Mouse (Mus musculus): ENCODE data around the gene Zfp97.
"Not testable (repeated sequence)": the region's sequence is repeated elsewhere in the genome, so short reads cannot be mapped to it uniquely, and the experiment has no call there.

- TF ChIP-seq GATA1 (IDR thresholded peaks at IDR 0.05; ENCODE audit: borderline replicate concordance, low read length); FLI1 (IDR thresholded peaks at IDR 0.05; ENCODE audit: low read length): not testable (repeated sequence)
Observed at GRCm38 (mm10) chr17:17178757-17179413, 57.7 kb downstream of the Zfp97 start.
